Mouse (Mus musculus): ENCODE data around the gene Ifnz.

DNA sequence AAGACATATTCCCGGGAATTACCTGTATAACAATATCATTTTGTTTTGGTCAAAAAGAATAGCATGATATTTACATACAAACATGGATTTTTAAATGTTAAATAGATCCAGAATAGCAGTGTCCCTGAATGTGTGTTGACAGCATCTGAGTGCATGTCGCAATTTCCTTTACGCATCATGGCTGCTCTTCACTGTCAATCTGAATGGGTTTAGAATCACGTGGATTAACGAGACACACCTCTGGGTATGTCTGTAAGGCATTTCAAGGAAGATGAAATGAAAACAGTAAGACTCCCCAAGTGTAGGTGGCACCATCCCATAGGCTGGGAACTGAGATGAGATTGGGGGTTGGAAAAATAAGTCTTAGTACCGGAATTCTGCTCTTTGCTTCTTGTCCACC, 42.9 kb upstream of the Ifnz start:
- TF ChIP-seq CTCF (conservative IDR thresholded peaks at IDR 0.05; ENCODE audit: low read length) (no peak), POU5F1 (IDR thresholded peaks at IDR 0.05; ENCODE audit: borderline replicate concordance, low read length) (no peak), NANOG (IDR thresholded peaks at IDR 0.05; ENCODE audit: borderline replicate concordance, low read length) (no peak)

All from E14TG2a.4 (cell line).